Mouse (Mus musculus) olfactory bulb, adult 2 months (tissue): ENCODE data around the gene Tenm4.

ENCODE experiments used
- CTCF ChIP-seq: fragments of 200-500 bp; IDR thresholded peaks from 2 replicates; pipeline ENCODE4 v1.5.1; 2012; ENCODE audit warnings: low read depth, mild to moderate bottlenecking, low read length, moderate library complexity; ENCODE audit not compliant: insufficient read depth
- POLR2A ChIP-seq: fragments of 200-500 bp; IDR thresholded peaks from 2 replicates; pipeline ENCODE4 v1.6.1; 2012; ENCODE audit warnings: mild to moderate bottlenecking, low read depth, low read length, moderate library complexity; ENCODE audit not compliant: insufficient read depth

- TF ChIP-seq CTCF (no peak), POLR2A (no peak)
These were observed 479.4 kb downstream of the Tenm4 start for GRCm38 (mm10) chr7:96650435-96650834.
